Mouse (Mus musculus): ENCODE data around the gene 1700018G05Rik.
"Not testable (repeated sequence)": the region's sequence is repeated elsewhere in the genome, so short reads cannot be mapped to it uniquely, and the experiment has no call there.

The 1700018G05Rik gene

DNA sequence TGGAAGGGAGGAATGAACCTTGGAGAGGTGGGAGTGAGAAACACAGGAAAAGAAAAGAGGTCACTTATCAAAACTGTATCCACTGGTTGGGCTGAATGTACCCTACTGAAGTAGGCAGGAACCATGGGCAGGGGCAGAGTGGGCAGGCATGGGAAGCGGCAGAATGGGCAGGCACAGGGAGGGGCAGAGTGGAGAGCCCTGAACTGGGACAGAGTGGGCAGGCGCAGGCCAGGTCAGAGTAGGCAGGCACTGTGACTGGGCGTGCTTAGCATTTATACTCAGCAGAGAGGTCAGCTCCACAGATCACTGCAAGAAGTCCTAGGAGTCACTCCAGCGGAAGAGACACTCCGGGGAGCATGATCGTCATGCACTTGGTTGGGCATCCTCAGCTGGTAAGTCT lies at the start of gene 1700018G05Rik:
1700018G05Rik (plus strand) TSS at position 301 of the 400 bp plus-strand sequence.
- DNase-seq (ENCODE audit: low spot score in 2 of 2) = not testable (repeated sequence)

DNA sequence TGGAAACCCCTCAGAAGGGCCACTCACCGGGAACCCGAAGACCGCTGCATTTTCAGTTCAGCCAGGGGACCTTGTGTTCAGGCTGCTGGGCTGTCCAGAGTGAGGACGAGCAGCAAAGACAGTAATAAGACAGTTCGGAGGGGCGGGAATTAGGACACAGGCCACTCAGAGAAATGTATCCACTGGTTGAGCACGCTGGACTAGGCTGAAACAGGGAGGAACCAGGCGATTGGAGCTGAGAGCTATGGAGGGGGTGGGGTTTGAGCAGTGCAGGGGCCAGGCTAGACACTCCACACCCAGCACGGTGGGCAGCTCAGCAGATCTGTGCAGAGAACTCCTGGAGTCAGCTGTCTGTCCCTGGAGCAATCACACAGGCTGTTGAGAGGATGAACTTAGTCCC lies 19.6 kb upstream of the 1700018G05Rik start, which contains the start of the genes Dmrtc1a and 1700011M02Rik:
Dmrtc1a (minus strand) TSS at position 101 of the 400 bp plus-strand sequence.
1700011M02Rik (plus strand) TSS at position 319 of the 400 bp plus-strand sequence.
- DNase-seq (ENCODE audit: low spot score in 2 of 2) = not testable (repeated sequence)

- not testable (repeated sequence) for DNase-seq (ENCODE audit: low spot score in 2 of 2)
Measured at GRCm38 (mm10) chrX:102914823-102915222, 13.3 kb upstream of the 1700018G05Rik start.

DNA sequence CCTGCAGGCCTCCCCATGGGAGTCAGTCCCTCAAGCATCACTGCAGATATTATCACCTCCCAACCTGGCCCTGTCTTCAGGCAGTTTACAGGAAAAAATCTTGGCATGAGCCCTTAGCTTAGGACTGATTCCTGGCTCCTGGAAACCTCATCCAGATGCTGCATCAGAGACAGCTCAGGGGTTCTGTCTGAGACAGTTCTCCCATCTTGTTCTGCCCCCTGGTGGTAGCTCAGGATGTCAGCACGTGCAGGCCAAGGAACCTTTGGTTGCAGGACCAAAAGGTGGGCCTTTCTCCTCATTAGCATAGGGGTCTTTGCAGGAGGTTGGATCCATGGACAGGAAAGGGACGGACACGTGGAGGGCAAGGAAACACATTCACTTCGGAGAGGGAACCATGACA lies 1.5 kb upstream of the 1700018G05Rik start:
- DNase-seq (ENCODE audit: low spot score in 2 of 2) = not testable (repeated sequence)

DNA sequence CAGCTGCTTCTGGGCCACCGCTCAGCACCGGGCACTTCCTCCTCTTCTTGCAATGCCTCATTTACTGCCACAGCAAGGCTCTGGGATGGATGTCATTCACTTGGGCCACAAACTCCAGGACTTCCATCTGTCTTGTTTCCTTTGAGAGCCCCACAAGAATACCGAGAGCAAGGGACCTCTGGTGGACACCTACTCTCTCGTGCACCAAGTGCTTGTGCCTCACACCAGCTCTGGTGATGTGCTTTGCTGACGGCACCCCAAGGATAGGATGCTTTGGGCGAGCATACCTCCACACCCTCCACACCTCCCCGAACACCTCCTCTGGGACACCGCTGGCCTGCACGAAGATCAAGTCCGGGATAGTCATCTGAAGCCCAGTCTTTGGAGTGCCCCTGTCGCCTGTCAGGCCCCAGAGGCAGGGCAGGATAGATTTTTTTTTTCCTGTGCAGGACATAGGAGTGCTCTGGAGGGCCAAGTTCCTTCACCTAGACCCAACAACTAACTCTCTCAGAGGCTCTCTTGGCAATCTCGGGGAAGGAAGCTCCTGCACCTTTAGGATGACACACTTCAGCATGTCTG lies 4.9 kb downstream of the 1700018G05Rik start:
- DNase-seq (ENCODE audit: low spot score in 2 of 2) = no peak

GRCm38 (mm10) chrX:102933571-102934394 lies 5.6 kb downstream of the 1700018G05Rik start:
- DNase-seq (ENCODE audit: low spot score in 2 of 2) = peak; percentile 20 to 45

DNA sequence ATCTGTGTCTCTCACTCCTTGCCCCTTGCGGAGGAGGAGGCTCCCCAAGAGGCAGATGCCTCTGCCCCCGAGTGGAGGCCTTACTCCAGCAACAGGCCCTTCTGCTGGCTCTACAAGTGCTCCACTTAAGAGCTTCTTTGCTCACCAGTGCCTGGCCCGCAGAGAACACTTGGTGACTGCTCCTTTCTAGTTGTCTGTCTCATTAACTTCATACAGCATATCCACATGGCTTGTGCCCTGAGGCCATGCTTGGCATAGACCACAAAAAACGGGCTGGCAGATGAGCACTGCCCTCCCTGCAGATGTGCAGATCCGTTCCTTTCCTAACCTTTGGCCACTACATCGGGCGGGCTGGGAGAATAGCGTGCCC lies 6.2 kb downstream of the 1700018G05Rik start:
- no peak for DNase-seq (ENCODE audit: low spot score in 2 of 2)

DNA sequence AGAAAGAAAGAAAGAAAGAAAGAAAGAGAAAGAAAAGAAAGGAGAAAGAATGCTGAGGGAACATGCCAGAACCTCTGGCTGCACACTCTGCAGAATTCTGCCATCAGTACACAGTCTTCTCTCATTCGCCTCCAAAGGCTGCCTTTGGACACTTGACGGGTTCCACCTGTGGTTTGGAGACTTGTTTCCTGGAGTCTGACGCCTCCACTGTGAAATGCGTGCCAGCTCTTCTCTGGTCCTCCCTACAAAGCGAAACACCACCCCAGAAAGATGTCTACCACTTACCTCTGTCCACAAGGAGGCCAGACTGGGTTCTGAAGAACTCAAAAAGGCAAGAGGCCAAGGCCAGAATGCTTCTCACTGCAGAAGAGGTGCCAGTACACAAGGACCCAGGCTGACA lies 8.6 kb downstream of the 1700018G05Rik start:
- no peak for DNase-seq (ENCODE audit: low spot score in 2 of 2)

- not testable (repeated sequence) for DNase-seq (ENCODE audit: low spot score in 2 of 2)
Measured at GRCm38 (mm10) chrX:102950136-102950535, 22.0 kb downstream of the 1700018G05Rik start.

DNA sequence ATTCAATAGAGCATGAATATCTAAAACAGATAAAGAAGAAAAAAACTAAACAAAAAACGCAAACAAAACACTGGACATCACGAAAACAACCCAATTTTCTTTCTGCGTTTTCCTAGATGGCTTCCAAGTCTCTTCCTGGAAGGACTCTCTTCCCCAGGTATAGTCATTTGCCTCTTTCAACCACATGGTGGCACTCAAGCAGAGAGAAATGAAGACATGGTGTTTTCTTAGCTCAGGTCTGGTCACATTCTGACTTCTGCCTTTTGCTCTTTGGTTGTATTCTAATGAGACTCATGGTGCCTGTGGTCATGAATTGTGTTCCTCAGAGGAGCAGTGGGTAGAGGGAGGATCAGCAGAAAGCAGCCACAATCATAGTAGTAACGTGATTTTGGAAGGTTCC lies 30.7 kb downstream of the 1700018G05Rik start:
- DNase-seq (ENCODE audit: low spot score in 2 of 2) = no peak

GRCm38 (mm10) chrX:102960581-102960980 lies 32.4 kb downstream of the 1700018G05Rik start:
- no peak for DNase-seq (ENCODE audit: low spot score in 2 of 2)
